Mouse (Mus musculus) midbrain, embryonic 13.5 days (tissue): ENCODE results near the gene Kif4. TPM values are rescaled to one million over a fixed set of nuclear protein-coding genes. Genes with fewer than 3 reads are reported as not detected.
A peak's percentile ranks its signal among the peaks of the same experiment; 100 is the strongest.

Experiments
- ATAC-seq: fragments of 200-750 bp; cut with Nextera tagmentation; 2 replicates; pipeline ENCODE4 v1.8.0; 2017; ENCODE audit warnings: mild to moderate bottlenecking, moderate TSS enrichment, moderate library complexity
- H3K27ac ChIP-seq: fragments of 300-500 bp; sonication (generic); 2 replicates; pipeline ENCODE4 v1.5.1; 2015; ENCODE audit warnings: inconsistent platforms, mild to moderate bottlenecking, moderate library complexity
- H3K27me3 ChIP-seq: fragments of 300-500 bp; sonication (generic); 2 replicates; pipeline ENCODE4 v1.6.1; 2015; ENCODE audit warnings: mild to moderate bottlenecking, inconsistent platforms
- H3K36me3 ChIP-seq: fragments of 300-500 bp; sonication (generic); 2 replicates; pipeline ENCODE4 v1.6.1; 2015; ENCODE audit warnings: mild to moderate bottlenecking, inconsistent platforms
- H3K4me1 ChIP-seq: fragments of 300-500 bp; sonication (generic); replicated peaks from 2 replicates; pipeline ENCODE4 v1.6.1; 2015; ENCODE audit warnings: inconsistent platforms
- H3K4me2 ChIP-seq: fragments of 300-500 bp; sonication (generic); replicated peaks from 2 replicates; pipeline ENCODE4 v1.6.1; 2015; ENCODE audit warnings: moderate library complexity, mild to moderate bottlenecking, inconsistent platforms
- H3K4me3 ChIP-seq: fragments of 300-500 bp; sonication (generic); replicated peaks from 2 replicates; pipeline ENCODE4 v1.5.1; 2015; ENCODE audit warnings: mild to moderate bottlenecking, inconsistent platforms
- H3K9ac ChIP-seq: fragments of 300-500 bp; sonication (generic); replicated peaks from 2 replicates; pipeline ENCODE4 v1.6.1; 2015; ENCODE audit warnings: mild to moderate bottlenecking, inconsistent platforms
- H3K9me3 ChIP-seq: fragments of 300-500 bp; sonication (generic); 2 replicates; pipeline ENCODE4 v1.6.1; 2016; ENCODE audit warnings: mild to moderate bottlenecking, inconsistent platforms
- WGBS: fragments of 180-500 bp; shearing (Covaris S2); methylation state at CpG from one replicate; pipeline ENCODE4 v1.1.7; 2015; 5-methylcytosine and 5-hydroxymethylcytosine counted together
- polyA plus RNA-seq: library from polyadenylated mRNA; unstranded; fragments of >200 nt; fragmentation: Nextera tagmentation; extraction: Ambion mirVana; gene quantifications from 2 replicates; pipeline ENCODE4 v1.2.1, GENCODE M21; 2015

The Kif4 gene
- polyA plus RNA-seq, 1 experiment from 2014 or later = 14.0 TPM

DNA sequence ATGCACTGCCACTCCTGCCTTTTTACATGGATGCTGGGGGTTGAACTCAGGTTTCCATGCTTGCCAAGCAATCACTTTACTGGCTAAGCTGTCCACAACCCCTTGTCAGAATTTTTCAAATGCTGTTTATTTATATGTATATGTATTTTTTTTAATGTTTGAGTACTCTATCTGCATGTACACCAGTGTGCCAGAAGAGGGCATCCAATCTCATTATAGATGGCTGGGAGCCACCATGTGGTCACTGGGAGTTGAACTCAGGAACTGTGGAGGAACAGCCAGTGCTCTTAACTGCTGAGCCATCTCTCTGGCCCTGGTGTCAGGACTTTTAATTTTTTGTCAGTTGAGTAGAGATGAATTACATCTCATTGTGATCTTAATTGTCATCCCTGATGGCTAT is 27.3 kb downstream of the Kif4 start:
- no peak for ATAC-seq
- Histone ChIP-seq H3K4me3 (no peak overlapping the region), H3K27ac (no peak overlapping the region), H3K9me3 (no peaks in the 10 kb centered on the region), H3K4me1 (no peaks in the 10 kb centered on the region), H3K27me3 (no peaks in the 10 kb centered on the region), H3K9ac (no peak overlapping the region), H3K4me2 (no peak overlapping the region), H3K36me3 (no peaks in the 10 kb centered on the region)

DNA sequence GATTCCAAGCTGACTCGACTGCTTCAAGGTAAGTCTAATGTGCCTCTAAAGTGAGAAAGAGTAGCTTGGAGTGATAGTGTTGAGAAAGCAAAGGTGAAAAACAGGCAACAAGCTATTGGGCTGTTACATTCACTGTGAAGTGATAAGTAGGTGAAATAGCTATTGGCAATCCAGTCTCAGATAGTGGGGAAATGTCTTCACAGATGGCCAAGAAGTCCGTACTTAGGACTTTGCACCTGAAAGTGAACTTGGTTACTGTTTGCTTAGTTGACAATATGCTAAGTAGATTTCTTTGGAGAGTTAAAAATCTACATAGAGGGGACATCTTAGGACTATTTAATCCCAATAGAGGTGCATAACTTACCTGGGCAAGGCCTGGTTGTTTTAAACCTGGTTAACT is 39.3 kb downstream of the Kif4 start:
- no peaks in the 10 kb centered on the region for H3K9me3 ChIP-seq
- no peak overlapping the region for H3K9ac ChIP-seq
- H3K4me2 ChIP-seq = no peak overlapping the region
- no peaks in the 10 kb centered on the region for H3K4me1 ChIP-seq
- H3K4me3 ChIP-seq = no peak overlapping the region
- H3K27ac ChIP-seq = no peak overlapping the region
- ATAC-seq = no peak
- no peaks in the 10 kb centered on the region for H3K27me3 ChIP-seq
- WGBS = 90% methylated on average over 2 of the region's 2 CpGs
- no peaks in the 10 kb centered on the region for H3K36me3 ChIP-seq

GRCm38 (mm10) chrX:100678204-100678603 is 52.7 kb downstream of the Kif4 start:
- Histone ChIP-seq H3K4me3 (no peak overlapping the region), H3K4me1 (no peaks in the 10 kb centered on the region), H3K27me3 (0 out of 2 replicates have a peak, but pooled peaks cover 3% of the 10 kb centered on the region), H3K4me2 (no peak overlapping the region), H3K9me3 (no peaks in the 10 kb centered on the region), H3K27ac (no peak overlapping the region), H3K9ac (no peak overlapping the region), H3K36me3 (no peaks in the 10 kb centered on the region)
- no peak for ATAC-seq
- 86% methylated on average over 3 of the region's 3 CpGs for WGBS

GRCm38 (mm10) chrX:100686527-100686926 is 61.0 kb downstream of the Kif4 start:
- WGBS = 63% methylated on average over 3 of the region's 3 CpGs
- ATAC-seq = no peak
- Histone ChIP-seq H3K27me3 (no peaks in the 10 kb centered on the region; the same call in 1 of the 2 replicates), H3K9ac (no peak overlapping the region), H3K4me2 (no peak overlapping the region), H3K4me1 (no peaks in the 10 kb centered on the region), H3K27ac (no peak overlapping the region), H3K36me3 (no peaks in the 10 kb centered on the region), H3K9me3 (no peaks in the 10 kb centered on the region), H3K4me3 (no peak overlapping the region)

DNA sequence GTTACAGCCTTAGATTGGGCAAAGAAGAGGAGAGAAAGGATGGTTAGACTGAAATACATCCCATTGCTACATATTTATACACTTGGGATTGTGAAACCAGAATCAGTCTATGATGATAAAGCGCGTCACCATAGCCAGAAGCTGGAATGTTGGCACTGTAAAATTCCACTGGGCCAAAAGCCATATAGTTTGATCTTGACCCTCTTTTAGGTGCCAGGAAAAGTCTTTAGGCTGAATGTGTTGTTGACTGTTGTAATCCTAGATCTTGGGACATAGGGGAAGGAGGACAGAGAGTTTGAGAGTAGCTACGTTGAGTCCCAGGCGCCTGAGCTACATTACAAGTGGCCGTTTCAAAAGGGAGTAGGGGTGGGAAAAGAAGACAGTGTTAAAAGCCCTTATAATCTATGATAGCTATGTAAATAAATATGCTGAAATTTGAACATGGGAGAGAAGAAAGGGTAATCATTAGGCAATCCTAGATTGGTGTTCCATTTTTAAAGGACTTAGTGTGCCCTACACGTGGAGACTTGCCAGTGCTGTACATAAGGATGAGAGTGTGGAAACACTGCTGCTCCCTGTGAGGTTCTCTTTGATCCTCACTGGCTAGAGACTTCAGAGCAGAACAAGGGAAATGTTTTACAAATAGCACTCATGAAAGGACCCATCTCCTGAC is 62.0 kb downstream of the Kif4 start:
- ATAC-seq = no peak
- WGBS = 83% methylated on average over 6 of the region's 6 CpGs

GRCm38 (mm10) chrX:100688033-100688370 is 62.5 kb downstream of the Kif4 start:
- Histone ChIP-seq H3K4me1 (no peaks in the 10 kb centered on the region), H3K9me3 (no peaks in the 10 kb centered on the region), H3K36me3 (no peaks in the 10 kb centered on the region), H3K4me3 (no peak overlapping the region), H3K27ac (no peak overlapping the region), H3K9ac (no peak overlapping the region), H3K4me2 (no peak overlapping the region), H3K27me3 (no peaks in the 10 kb centered on the region; the same call in 1 of the 2 replicates)
- 78% methylated on average over 5 of the region's 5 CpGs for WGBS
- no peak for ATAC-seq

More for the DNA sequence above, 62.0 kb downstream of the Kif4 start:
- no peak overlapping the region for H3K4me2 ChIP-seq
- no peak overlapping the region for H3K27ac ChIP-seq
- H3K27me3 ChIP-seq = no peaks in the 10 kb centered on the region; the same call in 1 of the 2 replicates
- H3K9ac ChIP-seq = no peak overlapping the region
- no peaks in the 10 kb centered on the region for H3K36me3 ChIP-seq
- no peak overlapping the region for H3K4me3 ChIP-seq
- H3K9me3 ChIP-seq = no peaks in the 10 kb centered on the region
- no peaks in the 10 kb centered on the region for H3K4me1 ChIP-seq

GRCm38 (mm10) chrX:100696776-100697175 is 71.2 kb downstream of the Kif4 start:
- WGBS = 91% methylated on average over 4 of the region's 4 CpGs

GRCm38 (mm10) chrX:100708032-100708431 is 82.5 kb downstream of the Kif4 start:
- no peak for ATAC-seq
- Histone ChIP-seq H3K9me3 (no peaks in the 10 kb centered on the region), H3K4me1 (no peaks in the 10 kb centered on the region), H3K4me2 (no peak overlapping the region), H3K9ac (no peak overlapping the region), H3K27me3 (no peaks in the 10 kb centered on the region; the same call in 1 of the 2 replicates), H3K36me3 (no peaks in the 10 kb centered on the region), H3K27ac (no peak overlapping the region), H3K4me3 (no peak overlapping the region)
- WGBS = 91% methylated on average over 6 of the region's 6 CpGs

More at GRCm38 (mm10) chrX:100696776-100697175, 71.2 kb downstream of the Kif4 start:
- no peaks in the 10 kb centered on the region for H3K27me3 ChIP-seq
- ATAC-seq = no peak
- H3K9ac ChIP-seq = no peak overlapping the region
- no peaks in the 10 kb centered on the region for H3K4me1 ChIP-seq
- no peak overlapping the region for H3K4me2 ChIP-seq
- no peaks in the 10 kb centered on the region for H3K36me3 ChIP-seq
- H3K4me3 ChIP-seq = no peak overlapping the region
- no peaks in the 10 kb centered on the region for H3K9me3 ChIP-seq
- no peak overlapping the region for H3K27ac ChIP-seq

DNA sequence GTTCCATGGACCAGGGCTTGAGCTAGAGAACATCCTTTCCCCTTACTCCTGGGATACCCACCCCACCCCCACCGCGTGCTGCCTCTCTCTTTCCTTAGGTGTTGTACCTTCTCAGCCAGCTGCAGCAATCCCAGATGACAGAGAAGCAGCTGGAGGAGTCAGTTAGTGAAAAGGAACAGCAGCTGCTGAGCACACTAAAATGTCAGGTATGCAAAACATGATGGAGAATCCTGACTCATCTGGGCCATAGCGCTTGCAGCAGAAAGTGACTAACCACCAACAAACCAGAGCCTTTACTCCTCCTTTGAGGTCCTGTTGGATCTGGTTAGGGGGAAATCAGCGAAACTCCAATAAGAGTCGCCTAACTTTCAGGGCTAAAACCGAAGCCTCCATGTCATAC is 90.6 kb downstream of the Kif4 start:
- Histone ChIP-seq H3K4me3 (no peak overlapping the region), H3K9me3 (no peaks in the 10 kb centered on the region), H3K27me3 (peaks cover 11% of the 10 kb centered on the region; the same call in 1 of the 2 replicates), H3K4me1 (no peaks in the 10 kb centered on the region), H3K36me3 (no peaks in the 10 kb centered on the region), H3K27ac (no peak overlapping the region), H3K4me2 (no peak overlapping the region), H3K9ac (no peak overlapping the region)
- WGBS = 97% methylated on average over 6 of the region's 6 CpGs
- ATAC-seq = no peak

GRCm38 (mm10) chrX:100728947-100729346 is 103.4 kb downstream of the Kif4 start:
- H3K36me3 ChIP-seq = 0 out of 2 replicates have a peak, but pooled peaks cover 4% of the 10 kb centered on the region
- H3K27ac ChIP-seq = peak overlapping the region; percentile 75
- no peak overlapping the region for H3K9ac ChIP-seq
- H3K4me3 ChIP-seq = no peak overlapping the region
- H3K4me2 ChIP-seq = peak overlapping the region; percentile 54; the same call in 1 of the 2 replicates
- peak; percentile 74 for ATAC-seq
- H3K27me3 ChIP-seq = peaks cover 3% of the 10 kb centered on the region; the same call in 1 of the 2 replicates
- no peaks in the 10 kb centered on the region for H3K9me3 ChIP-seq
- WGBS = 35% methylated on average over 1 of the region's 1 CpGs
- peaks cover 27% of the 10 kb centered on the region for H3K4me1 ChIP-seq

GRCm38 (mm10) chrX:100729665-100730188 is 104.2 kb downstream of the Kif4 start, which contains the start of gene Gdpd2:
TSS of gene Gdpd2 (plus strand) at chrX:100729873.
- Histone ChIP-seq H3K9ac (peak within 1 kb of the TSS; percentile 53), H3K9me3 (no peaks in the 10 kb centered on the region), H3K4me2 (peak within 1 kb of the TSS; percentile 54), H3K4me1 (peaks cover 27% of the 10 kb centered on the region), H3K27ac (peak within 1 kb of the TSS; percentile 75), H3K27me3 (peaks cover 3% of the 10 kb centered on the region; the same call in 1 of the 2 replicates), H3K4me3 (peak within 1 kb of the TSS; percentile 33), H3K36me3 (0 out of 2 replicates have a peak, but pooled peaks cover under 1% of the 10 kb centered on the region)
- 26% methylated on average over 8 of the region's 8 CpGs for WGBS
- peak; percentile 75 for ATAC-seq

DNA sequence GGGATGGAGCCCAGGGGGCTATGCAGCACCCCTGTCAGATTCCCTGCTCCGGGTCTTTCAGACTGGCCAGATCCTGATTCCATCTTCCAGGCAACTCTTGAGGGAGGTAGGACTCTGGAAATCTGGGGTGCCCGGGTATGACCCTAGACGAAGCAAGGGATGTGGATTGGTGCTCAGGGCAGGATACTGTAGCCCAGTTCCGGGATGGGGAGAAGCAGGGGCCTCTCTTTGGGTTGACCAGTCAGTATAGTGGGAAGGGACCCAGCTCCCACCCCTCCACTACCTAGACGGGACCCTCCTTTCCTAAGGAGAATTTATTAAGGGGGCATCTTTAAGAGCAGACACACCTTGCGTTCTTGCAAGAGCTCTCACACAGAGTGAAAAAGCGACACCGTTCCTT is 104.7 kb downstream of the Kif4 start:
- Histone ChIP-seq H3K4me3 (peak overlapping the region; percentile 33), H3K36me3 (no peaks in the 10 kb centered on the region), H3K27me3 (peaks cover 3% of the 10 kb centered on the region; the same call in 1 of the 2 replicates), H3K9ac (peak overlapping the region; percentile 53), H3K9me3 (no peaks in the 10 kb centered on the region), H3K27ac (peak overlapping the region; percentile 75), H3K4me2 (peak overlapping the region; percentile 54), H3K4me1 (peaks cover 27% of the 10 kb centered on the region)
- ATAC-seq = peak; percentile 66
- 30% methylated on average over 8 of the region's 8 CpGs for WGBS
